ENCODE assay signal across 8 mouse cellular contexts in genomic region chr17:24841133-24841532, GRCm38 (mm10). TPM values are rescaled to one million over a fixed set of nuclear protein-coding genes. Genes with fewer than 3 reads are reported as not detected.
DNase-seq lines count a peak whose midpoint lies in the region; ATAC-seq and TF ChIP-seq lines count a peak whose summit lies in the region.

No protein-coding gene starts in this region.

- peak; percentile 72 to 73 for DNase-seq in cerebellum, postnatal 14 days
- DNase-seq in cerebellum, adult 9-10 months = no peak
- peak; percentile 36 for DNase-seq in A20 (ENCODE audit: low read depth, low spot score)
- DNase-seq in lung, postnatal 0 days (ENCODE audit: low spot score) = peak; percentile 39
- no peak for DNase-seq in gastrocnemius, postnatal 25 days
- no peak for DNase-seq in forebrain, embryonic 10.5 days (ENCODE audit: extremely low spot score, low spot score)

- TF ChIP-seq EP300 in lung, postnatal 0 days (IDR thresholded peaks at IDR 0.05) = no peak

- ATAC-seq in lung, postnatal 0 days = no peak
- ATAC-seq in monocyte, adult 5-6 weeks (replicated peaks; ENCODE audit: insufficient number of reproducible peaks, low FRiP score, low TSS enrichment, poor library complexity, severe bottlenecking) = no peak

- 46% methylated on average over 4 of the region's 4 CpGs for WGBS in lung, postnatal 0 days
- WGBS in forebrain, embryonic 10.5 days = 49% methylated on average over 4 of the region's 4 CpGs

- no peak overlapping the region for H3K4me2 ChIP-seq in lung, postnatal 0 days (replicated peaks; ENCODE audit: low read depth, low read length)

- H3K27me3 ChIP-seq in lung, postnatal 0 days (replicated peaks; ENCODE audit: insufficient read depth, low read length) = no peaks in the 10 kb centered on the region
- peaks cover 14% of the 10 kb centered on the region for H3K27me3 ChIP-seq in forebrain, embryonic 10.5 days (ENCODE audit: poor library complexity, severe bottlenecking)

- H3K36me3 ChIP-seq in lung, postnatal 0 days (ENCODE audit: insufficient read depth, low read length) = no peaks in the 10 kb centered on the region
- no peaks in the 10 kb centered on the region for H3K36me3 ChIP-seq in forebrain, embryonic 10.5 days (replicated peaks)

- TF ChIP-seq POLR2A in embryonic fibroblast, embryonic 13.5 days (IDR thresholded peaks at IDR 0.05; ENCODE audit: low read depth, low read length) = no peak

- no peak overlapping the region for H3K4me3 ChIP-seq in embryonic fibroblast, embryonic 13.5 days (ENCODE audit: insufficient read depth, low read length)
- no peak overlapping the region for H3K4me3 ChIP-seq in lung, postnatal 0 days (ENCODE audit: low read depth, low read length)
- H3K4me3 ChIP-seq in forebrain, embryonic 10.5 days = no peak overlapping the region

- no peak overlapping the region for H3K9ac ChIP-seq in lung, postnatal 0 days (replicated peaks; ENCODE audit: low read depth)

- no peaks in the 10 kb centered on the region for H3K9me3 ChIP-seq in lung, postnatal 0 days (ENCODE audit: low read length)
- no peaks in the 10 kb centered on the region for H3K9me3 ChIP-seq in forebrain, embryonic 10.5 days

- no peaks in the 10 kb centered on the region for H3K4me1 ChIP-seq in embryonic fibroblast, embryonic 13.5 days (ENCODE audit: control insufficient read depth, insufficient read depth, low read length)
- H3K4me1 ChIP-seq in lung, postnatal 0 days (ENCODE audit: insufficient read depth, low read depth, low read length) = no peaks in the 10 kb centered on the region
- H3K4me1 ChIP-seq in forebrain, embryonic 10.5 days = no peaks in the 10 kb centered on the region

- no peak overlapping the region for H3K27ac ChIP-seq in embryonic fibroblast, embryonic 13.5 days (ENCODE audit: insufficient read depth, low read length)
- H3K27ac ChIP-seq in lung, postnatal 0 days (ENCODE audit: low read length) = no peak overlapping the region
- H3K27ac ChIP-seq in forebrain, embryonic 10.5 days = no peak overlapping the region

- peak; percentile 31; the same call in 1 of the 2 replicates for TF ChIP-seq CTCF in embryonic fibroblast, embryonic 13.5 days (IDR thresholded peaks at IDR 0.05; ENCODE audit: borderline replicate concordance, insufficient read depth, low read length)
- peak; percentile 69 for TF ChIP-seq CTCF in lung, postnatal 0 days (IDR thresholded peaks at IDR 0.05)

RNA-seq across cellular contexts. Expression of gene Hagh, which starts 1.2 kb away (rescaled TPM):
- polyA plus RNA-seq in embryonic fibroblast, embryonic 13.5 days (2011; ENCODE audit: insufficient read length, low read depth, missing spikeins) = 14.3 and 18.9 TPM in 2 replicates
- polyA plus RNA-seq in lung, postnatal 0 days (2015; fragmentation: Nextera tagmentation; extraction: Ambion mirVana) = 54.5 and 56.8 TPM in 2 replicates
- total RNA-seq in gastrocnemius, postnatal 25 days (2021) = 10 to 100 TPM; 73.3 to 77.5 TPM
- 24.5 and 26.4 TPM in 2 replicates for polyA plus RNA-seq in forebrain, embryonic 10.5 days (2016; fragmentation: Nextera tagmentation; extraction: Ambion mirVana)
- total RNA-seq in monocyte, adult 5-6 weeks (2017) = 23.2 to 48.3 TPM (median 34.5 TPM) in 3 replicates

RNA-seq across cellular contexts. Expression of gene Fahd1, which starts 9.0 kb away (rescaled TPM):
- polyA plus RNA-seq in embryonic fibroblast, embryonic 13.5 days (2011; ENCODE audit: insufficient read length, low read depth, missing spikeins) = 9.3 and 11.5 TPM in 2 replicates
- 16.7 and 18.3 TPM in 2 replicates for polyA plus RNA-seq in lung, postnatal 0 days (2015; fragmentation: Nextera tagmentation; extraction: Ambion mirVana)
- 10 to 100 TPM; 38.1 to 44.5 TPM for total RNA-seq in gastrocnemius, postnatal 25 days (2021)
- polyA plus RNA-seq in forebrain, embryonic 10.5 days (2016; fragmentation: Nextera tagmentation; extraction: Ambion mirVana) = 16.6 and 19.0 TPM in 2 replicates
- 3.2 to 6.6 TPM (median 4.8 TPM) in 3 replicates for total RNA-seq in monocyte, adult 5-6 weeks (2017)

RNA-seq across cellular contexts. Expression of gene Igfals, which starts 24.7 kb away (rescaled TPM):
- not detected in 2 replicates for polyA plus RNA-seq in embryonic fibroblast, embryonic 13.5 days (2011; ENCODE audit: insufficient read length, low read depth, missing spikeins)
- polyA plus RNA-seq in lung, postnatal 0 days (2015; fragmentation: Nextera tagmentation; extraction: Ambion mirVana) = 4.5 and 4.8 TPM in 2 replicates
- 1 to 10 TPM; 3.8 to 4.4 TPM for total RNA-seq in gastrocnemius, postnatal 25 days (2021)
- 0.17 and 0.36 TPM in 2 replicates for polyA plus RNA-seq in forebrain, embryonic 10.5 days (2016; fragmentation: Nextera tagmentation; extraction: Ambion mirVana)
- total RNA-seq in monocyte, adult 5-6 weeks (2017) = 0.29 TPM in 1 of 3 replicates, not detected in the others

RNA-seq across cellular contexts. Expression of gene Meiob, which starts 37.0 kb away (rescaled TPM):
- polyA plus RNA-seq in embryonic fibroblast, embryonic 13.5 days (2011; ENCODE audit: insufficient read length, low read depth, missing spikeins) = not detected in 2 replicates
- 0.11 TPM in 1 of 2 replicates, not detected in the other for polyA plus RNA-seq in lung, postnatal 0 days (2015; fragmentation: Nextera tagmentation; extraction: Ambion mirVana)
- not detected for total RNA-seq in gastrocnemius, postnatal 25 days (2021)
- polyA plus RNA-seq in forebrain, embryonic 10.5 days (2016; fragmentation: Nextera tagmentation; extraction: Ambion mirVana) = 0.09 TPM in 1 of 2 replicates, not detected in the other
- total RNA-seq in monocyte, adult 5-6 weeks (2017) = not detected in 3 replicates

RNA-seq across cellular contexts. Expression of gene Nubp2, which starts 45.0 kb away (rescaled TPM):
- polyA plus RNA-seq in embryonic fibroblast, embryonic 13.5 days (2011; ENCODE audit: insufficient read length, low read depth, missing spikeins) = 22.2 and 25.6 TPM in 2 replicates
- polyA plus RNA-seq in lung, postnatal 0 days (2015; fragmentation: Nextera tagmentation; extraction: Ambion mirVana) = 41.3 and 51.3 TPM in 2 replicates
- 10 to 100 TPM; 10.2 to 13.1 TPM for total RNA-seq in gastrocnemius, postnatal 25 days (2021)
- 81.3 and 82.5 TPM in 2 replicates for polyA plus RNA-seq in forebrain, embryonic 10.5 days (2016; fragmentation: Nextera tagmentation; extraction: Ambion mirVana)
- 34.3 to 41.0 TPM (median 40.1 TPM) in 3 replicates for total RNA-seq in monocyte, adult 5-6 weeks (2017)

Comparison
In these comparisons a context has a peak if more than half of its experiments do, and no peak if none do; other contexts are left out.
1. DNase-seq: peak in cerebellum, postnatal 14 days (2 of 2), A20 (single experiment) and lung, postnatal 0 days (single experiment); none in cerebellum, adult 9-10 months (single experiment), gastrocnemius, postnatal 25 days (single experiment) and forebrain, embryonic 10.5 days (single experiment).